Mouse (Mus musculus) myocyte (in vitro differentiated cells): ENCODE measurements around the gene Ripply3. TPM values are rescaled to one million over a fixed set of nuclear protein-coding genes. Genes with fewer than 3 reads are reported as not detected.
A peak's percentile ranks its signal among the peaks of the same experiment; 100 is the strongest.

ENCODE experiments used
- H3K27me3 ChIP-seq: one replicate; pipeline ENCODE4 v1.6.1; 2011; ENCODE audit not compliant: control insufficient read depth, insufficient read depth, insufficient read length
- H3K36me3 ChIP-seq: one replicate; pipeline ENCODE4 v1.6.1; 2011; ENCODE audit not compliant: control insufficient read depth, insufficient read depth
- H3K4me2 ChIP-seq: one replicate; pipeline ENCODE4 v1.6.1; 2011; ENCODE audit warnings: low read depth, control low read depth
- H3K4me3 ChIP-seq: one replicate; pipeline ENCODE4 v1.5.1; 2011; ENCODE audit warnings: mild to moderate bottlenecking, control low read depth, moderate library complexity
- H3K79me2 ChIP-seq: one replicate; pipeline ENCODE4 v1.6.1; 2011; ENCODE audit not compliant: control insufficient read depth, insufficient read depth
- H3ac ChIP-seq: one replicate; pipeline ENCODE4 v1.6.1; 2011; ENCODE audit not compliant: control insufficient read depth, insufficient read length
- CEBPB ChIP-seq: IDR thresholded peaks from 2 replicates; pipeline ENCODE4 v1.6.1; 2011; ENCODE audit warnings: mild to moderate bottlenecking, moderate library complexity; ENCODE audit not compliant: poor library complexity, insufficient read depth, severe bottlenecking
- E2F4 ChIP-seq: IDR thresholded peaks from one replicate; pipeline ENCODE4 v1.6.1; 2011; ENCODE audit warnings: mild to moderate bottlenecking, control low read depth, moderate library complexity; ENCODE audit not compliant: insufficient read depth
- MAX ChIP-seq: IDR thresholded peaks from one replicate; pipeline ENCODE4 v1.6.1; 2011; ENCODE audit warnings: low read depth, mild to moderate bottlenecking, control low read depth
- MYOD1 ChIP-seq, 3 experiments: IDR thresholded peaks; one replicate each; pipeline ENCODE4 v1.6.1; 2011; ENCODE audit warnings: control low read depth in 2 of 3, low read depth in 2 of 3, mild to moderate bottlenecking in 2 of 3, moderate library complexity in 1 of 3; ENCODE audit not compliant: insufficient read length in 2 of 3, control insufficient read depth in 1 of 3
- MYOG ChIP-seq, 3 experiments: IDR thresholded peaks; one replicate each; pipeline ENCODE4 v1.6.1; 2011; ENCODE audit warnings: control low read depth in 2 of 3, low read depth in 2 of 3, mild to moderate bottlenecking in 2 of 3; ENCODE audit not compliant: insufficient read length in 2 of 3, control insufficient read depth in 1 of 3, insufficient read depth in 1 of 3
- POLR2A ChIP-seq: IDR thresholded peaks from one replicate; pipeline ENCODE4 v1.6.1; 2011; ENCODE audit warnings: low read depth, mild to moderate bottlenecking, control low read depth, moderate library complexity; ENCODE audit not compliant: insufficient read length
- POLR2AphosphoS2 ChIP-seq: IDR thresholded peaks from one replicate; pipeline ENCODE4 v1.6.1; 2011; ENCODE audit warnings: low read depth, control low read depth; ENCODE audit not compliant: insufficient read length
- REST ChIP-seq: IDR thresholded peaks from one replicate; pipeline ENCODE4 v1.6.1; 2011; ENCODE audit warnings: mild to moderate bottlenecking, control low read depth, moderate library complexity; ENCODE audit not compliant: insufficient read depth, insufficient read length
- SRF ChIP-seq: IDR thresholded peaks from one replicate; pipeline ENCODE4 v1.6.1; 2011; ENCODE audit warnings: low read depth; ENCODE audit not compliant: control insufficient read depth, insufficient read length
- TCF12 ChIP-seq: IDR thresholded peaks from one replicate; pipeline ENCODE4 v1.6.1; 2011; ENCODE audit warnings: mild to moderate bottlenecking, control low read depth; ENCODE audit not compliant: poor library complexity, insufficient read depth, severe bottlenecking
- TCF3 ChIP-seq: IDR thresholded peaks from one replicate; pipeline ENCODE4 v1.6.1; 2011; ENCODE audit warnings: low read depth, control low read depth; ENCODE audit not compliant: insufficient read length
- USF1 ChIP-seq: IDR thresholded peaks from one replicate; pipeline ENCODE4 v1.6.1; 2011; ENCODE audit warnings: low read depth, mild to moderate bottlenecking, control low read depth, moderate library complexity
- polyA plus RNA-seq: library from polyadenylated mRNA; unstranded; fragments of >200 nt; fragmentation: generic; extraction: Trizol; gene quantifications from one replicate; pipeline ENCODE4 v1.2.1, GENCODE M21; 2012; ENCODE audit warnings: missing spikeins

Gene Ripply3
- 0.08 TPM for polyA plus RNA-seq

- H3K4me3 ChIP-seq: peak within 1 kb of the TSS; percentile 6
- H3K27me3 ChIP-seq: peaks cover 7% of the 10 kb centered on the region
- H3K4me2 ChIP-seq: peak within 1 kb of the TSS; percentile 55
- H3K36me3 ChIP-seq: no peaks in the 10 kb centered on the region
- TF ChIP-seq TCF3 (no peak), USF1 (no peak), MYOD1 (IDR thresholded peaks at IDR 0.05; ENCODE audit: control insufficient read depth in 1 of 3, insufficient read length in 2 of 3, low read depth in 2 of 3) (no peak), TCF12 (no peak), MAX (no peak), CEBPB (no peak), REST (no peak), MYOG (IDR thresholded peaks at IDR 0.05; ENCODE audit: control insufficient read depth in 1 of 3, insufficient read depth in 1 of 3, insufficient read length in 2 of 3, low read depth in 2 of 3) (no peak), POLR2A (no peak), E2F4 (no peak), SRF (no peak)
- no peaks in the 10 kb centered on the region for H3K79me2 ChIP-seq
- H3ac ChIP-seq: no peak within 1 kb of the TSS
Observed at GRCm38 (mm10) chr16:94327781-94328711, at the start of gene Ripply3. Gene Ripply3, plus strand, starts transcription at chr16:94328420.

GRCm38 (mm10) chr16:94283972-94284371, 44.2 kb upstream of the Ripply3 start:
- no peak overlapping the region for H3K4me2 ChIP-seq
- no peak overlapping the region for H3K4me3 ChIP-seq
- H3K27me3 ChIP-seq: no peaks in the 10 kb centered on the region
- no peaks in the 10 kb centered on the region for H3K79me2 ChIP-seq
- no peak overlapping the region for H3ac ChIP-seq
- TF ChIP-seq MAX (no peak), MYOG (IDR thresholded peaks at IDR 0.05; ENCODE audit: control insufficient read depth in 1 of 3, insufficient read depth in 1 of 3, insufficient read length in 2 of 3, low read depth in 2 of 3) (no peak), REST (no peak), SRF (no peak), TCF12 (no peak), CEBPB (no peak)
- H3K36me3 ChIP-seq: no peaks in the 10 kb centered on the region

GRCm38 (mm10) chr16:94287826-94288225, 40.4 kb upstream of the Ripply3 start:
- no peak overlapping the region for H3ac ChIP-seq
- H3K4me3 ChIP-seq: no peak overlapping the region
- TF ChIP-seq E2F4 (no peak), TCF3 (no peak), MYOD1 (IDR thresholded peaks at IDR 0.05; ENCODE audit: control insufficient read depth in 1 of 3, insufficient read length in 2 of 3, low read depth in 2 of 3) (no peak), CEBPB (no peak), REST (no peak), POLR2AphosphoS2 (no peak), POLR2A (no peak), TCF12 (no peak), MYOG (IDR thresholded peaks at IDR 0.05; ENCODE audit: control insufficient read depth in 1 of 3, insufficient read depth in 1 of 3, insufficient read length in 2 of 3, low read depth in 2 of 3) (no peak), MAX (no peak), USF1 (no peak)
- H3K27me3 ChIP-seq: no peaks in the 10 kb centered on the region
- no peaks in the 10 kb centered on the region for H3K36me3 ChIP-seq
- no peak overlapping the region for H3K4me2 ChIP-seq
- H3K79me2 ChIP-seq: no peaks in the 10 kb centered on the region

GRCm38 (mm10) chr16:94289138-94290072, 38.8 kb upstream of the Ripply3 start:
- H3K36me3 ChIP-seq: no peaks in the 10 kb centered on the region
- peak overlapping the region; percentile 69 for H3K4me2 ChIP-seq
- H3K79me2 ChIP-seq: no peaks in the 10 kb centered on the region
- TF ChIP-seq MYOD1 (IDR thresholded peaks at IDR 0.05; ENCODE audit: control insufficient read depth in 1 of 3, insufficient read length in 2 of 3, low read depth in 2 of 3) (peak in 2 of 3 experiments; percentile 27 to 56), TCF12 (no peak), POLR2AphosphoS2 (no peak), MAX (no peak), MYOG (IDR thresholded peaks at IDR 0.05; ENCODE audit: control insufficient read depth in 1 of 3, insufficient read depth in 1 of 3, insufficient read length in 2 of 3, low read depth in 2 of 3) (peak in 1 of 3 experiments; percentile 11), TCF3 (no peak), USF1 (no peak), CEBPB (no peak), E2F4 (no peak)
- H3ac ChIP-seq: peak overlapping the region; percentile 57
- H3K27me3 ChIP-seq: no peaks in the 10 kb centered on the region
- H3K4me3 ChIP-seq: peak overlapping the region; percentile 13
